Mouse (Mus musculus): Measurements from ENCODE around the gene Jak1. TPM values are rescaled to one million over a fixed set of nuclear protein-coding genes. Genes with fewer than 3 reads are reported as not detected.

Jak1 gene
- polyA plus RNA-seq, 1 experiment = 33.5 TPM

DNA sequence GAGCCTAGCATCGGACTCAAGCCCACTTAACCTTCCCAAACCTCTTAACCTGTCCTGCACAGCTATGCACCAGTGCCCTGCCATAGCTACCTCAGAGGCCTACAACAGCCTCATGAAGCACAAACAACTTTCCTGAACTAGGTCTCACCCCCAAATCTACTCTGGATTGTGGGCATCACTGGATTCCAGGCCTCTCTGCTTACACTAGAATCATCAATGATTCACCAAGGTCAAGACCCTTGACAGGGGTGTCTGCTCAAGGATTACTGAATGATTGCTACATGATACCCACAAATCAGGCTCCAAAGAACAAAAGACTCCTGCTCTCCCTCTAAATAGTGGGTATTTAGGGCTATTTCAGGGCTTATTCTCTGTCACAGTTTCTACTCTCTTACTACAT lies 104.3 kb downstream of the Jak1 start:
- Histone ChIP-seq H3ac (ENCODE audit: control insufficient read depth, insufficient read length) (no peak overlapping the region), H3K36me3 (ENCODE audit: control insufficient read depth, insufficient read depth) (peaks cover 17% of the 10 kb centered on the region), H3K4me2 (ENCODE audit: low read depth) (no peak overlapping the region), H3K4me3 (no peak overlapping the region), H3K79me2 (ENCODE audit: control insufficient read depth, insufficient read depth) (no peaks in the 10 kb centered on the region), H3K27me3 (ENCODE audit: control insufficient read depth, insufficient read depth, insufficient read length) (no peaks in the 10 kb centered on the region)
- TF ChIP-seq REST (IDR thresholded peaks at IDR 0.05; ENCODE audit: insufficient read depth, insufficient read length) = no peak

DNA sequence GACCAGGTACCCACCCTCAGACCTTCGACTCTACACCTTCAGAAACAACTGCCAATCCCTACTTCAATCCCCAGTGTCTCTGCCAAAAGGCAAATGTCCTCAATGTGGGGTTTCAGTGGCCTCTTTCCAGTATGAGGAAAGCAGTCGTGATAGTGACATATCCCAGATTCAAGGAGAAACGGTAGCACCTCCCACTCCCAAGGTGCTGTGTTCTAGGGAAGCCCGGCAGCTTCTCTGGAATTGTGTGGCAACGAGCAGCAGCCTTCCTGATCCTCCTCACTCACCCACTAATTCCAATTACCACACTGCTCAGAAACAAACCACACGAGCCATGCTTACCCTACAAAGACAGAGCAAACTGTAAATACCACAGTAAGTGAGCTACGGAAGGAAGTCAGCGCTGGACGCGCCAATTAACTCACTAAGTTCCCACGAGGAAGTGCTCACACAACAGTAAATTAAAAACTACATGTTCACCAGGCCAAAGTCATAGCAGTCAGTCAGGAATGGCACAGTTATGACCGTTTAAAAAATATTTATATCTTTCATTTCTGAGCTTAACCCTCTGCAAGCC lies 105.8 kb downstream of the Jak1 start:
- Histone ChIP-seq H3K79me2 (ENCODE audit: control insufficient read depth, insufficient read depth) (no peaks in the 10 kb centered on the region), H3K4me3 (no peak overlapping the region), H3K4me2 (ENCODE audit: low read depth) (no peak overlapping the region), H3K36me3 (ENCODE audit: control insufficient read depth, insufficient read depth) (peaks cover 17% of the 10 kb centered on the region), H3ac (ENCODE audit: control insufficient read depth, insufficient read length) (no peak overlapping the region), H3K27me3 (ENCODE audit: control insufficient read depth, insufficient read depth, insufficient read length) (no peaks in the 10 kb centered on the region)
- TF ChIP-seq CEBPB (IDR thresholded peaks at IDR 0.05; ENCODE audit: insufficient read depth, poor library complexity, severe bottlenecking) (no peak), TCF3 (IDR thresholded peaks at IDR 0.05; ENCODE audit: insufficient read length, low read depth) (no peak), REST (IDR thresholded peaks at IDR 0.05; ENCODE audit: insufficient read depth, insufficient read length) (no peak), POLR2A (IDR thresholded peaks at IDR 0.05; ENCODE audit: insufficient read length, low read depth) (no peak), MYOD1 (IDR thresholded peaks at IDR 0.05; ENCODE audit: control insufficient read depth in 1 of 3, insufficient read length in 2 of 3, low read depth in 2 of 3) (no peak), POLR2AphosphoS2 (IDR thresholded peaks at IDR 0.05; ENCODE audit: insufficient read length, low read depth) (no peak), USF1 (IDR thresholded peaks at IDR 0.05; ENCODE audit: low read depth) (no peak)

DNA sequence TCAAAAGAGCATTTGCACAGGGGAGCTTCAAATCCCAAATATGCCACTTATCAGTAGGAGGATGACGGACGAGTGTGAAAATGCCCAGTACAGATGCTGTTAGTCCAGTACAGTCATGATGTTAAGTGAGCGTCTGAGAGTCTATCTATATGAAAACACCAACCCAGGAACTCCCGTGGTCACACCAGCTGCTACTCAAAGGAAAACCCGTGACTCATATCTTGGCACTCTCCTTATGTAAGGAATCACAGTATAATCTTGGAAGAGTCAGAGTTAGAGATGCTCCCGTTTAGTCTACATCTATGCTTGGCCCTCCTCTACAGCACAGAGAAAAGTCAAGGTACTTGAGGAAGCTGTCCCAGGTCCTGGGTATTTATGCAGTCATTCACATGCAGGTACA lies 106.8 kb downstream of the Jak1 start:
- TF ChIP-seq REST (IDR thresholded peaks at IDR 0.05; ENCODE audit: insufficient read depth, insufficient read length) (no peak), POLR2A (IDR thresholded peaks at IDR 0.05; ENCODE audit: insufficient read length, low read depth) (no peak), SRF (IDR thresholded peaks at IDR 0.05; ENCODE audit: control insufficient read depth, insufficient read length, low read depth) (no peak), E2F4 (IDR thresholded peaks at IDR 0.05; ENCODE audit: insufficient read depth) (no peak), USF1 (IDR thresholded peaks at IDR 0.05; ENCODE audit: low read depth) (no peak), TCF3 (IDR thresholded peaks at IDR 0.05; ENCODE audit: insufficient read length, low read depth) (no peak), MAX (IDR thresholded peaks at IDR 0.05; ENCODE audit: low read depth) (no peak), TCF12 (IDR thresholded peaks at IDR 0.05; ENCODE audit: insufficient read depth, poor library complexity, severe bottlenecking) (no peak), CEBPB (IDR thresholded peaks at IDR 0.05; ENCODE audit: insufficient read depth, poor library complexity, severe bottlenecking) (no peak), MYOG (IDR thresholded peaks at IDR 0.05; ENCODE audit: control insufficient read depth in 1 of 3, insufficient read depth in 1 of 3, insufficient read length in 2 of 3, low read depth in 2 of 3) (no peak), MYOD1 (IDR thresholded peaks at IDR 0.05; ENCODE audit: control insufficient read depth in 1 of 3, insufficient read length in 2 of 3, low read depth in 2 of 3) (no peak), POLR2AphosphoS2 (IDR thresholded peaks at IDR 0.05; ENCODE audit: insufficient read length, low read depth) (no peak)
- H3ac ChIP-seq (ENCODE audit: control insufficient read depth, insufficient read length) = no peak overlapping the region
- no peaks in the 10 kb centered on the region for H3K27me3 ChIP-seq (ENCODE audit: control insufficient read depth, insufficient read depth, insufficient read length)
- no peak overlapping the region for H3K4me3 ChIP-seq
- H3K4me2 ChIP-seq (ENCODE audit: low read depth) = no peak overlapping the region
- H3K79me2 ChIP-seq (ENCODE audit: control insufficient read depth, insufficient read depth) = no peaks in the 10 kb centered on the region
- H3K36me3 ChIP-seq (ENCODE audit: control insufficient read depth, insufficient read depth) = peaks cover 21% of the 10 kb centered on the region

DNA sequence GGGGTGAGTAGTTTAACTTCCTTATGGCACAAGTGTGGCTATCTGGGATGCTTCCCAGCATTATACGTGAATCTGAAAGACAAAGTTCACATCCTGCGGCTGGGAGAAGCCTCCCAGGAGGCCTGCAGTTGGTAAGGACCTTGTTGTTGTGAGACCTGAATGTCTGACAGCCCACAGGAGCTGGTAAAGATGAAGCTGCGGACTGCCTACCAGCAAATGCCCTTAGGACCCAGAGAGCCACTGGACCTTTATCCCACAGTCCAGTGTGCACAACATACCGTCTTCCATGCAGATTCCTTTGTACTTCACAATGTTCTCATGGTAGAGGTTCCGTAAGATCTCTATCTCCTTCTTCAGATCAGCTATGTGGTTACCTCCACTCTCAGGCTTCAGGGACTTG lies 107.6 kb downstream of the Jak1 start:
- Histone ChIP-seq H3K4me3 (no peak overlapping the region), H3ac (ENCODE audit: control insufficient read depth, insufficient read length) (no peak overlapping the region), H3K79me2 (ENCODE audit: control insufficient read depth, insufficient read depth) (no peaks in the 10 kb centered on the region), H3K27me3 (ENCODE audit: control insufficient read depth, insufficient read depth, insufficient read length) (no peaks in the 10 kb centered on the region), H3K36me3 (ENCODE audit: control insufficient read depth, insufficient read depth) (peaks cover 28% of the 10 kb centered on the region), H3K4me2 (ENCODE audit: low read depth) (no peak overlapping the region)
- TF ChIP-seq TCF12 (IDR thresholded peaks at IDR 0.05; ENCODE audit: insufficient read depth, poor library complexity, severe bottlenecking) (no peak), SRF (IDR thresholded peaks at IDR 0.05; ENCODE audit: control insufficient read depth, insufficient read length, low read depth) (no peak)

DNA sequence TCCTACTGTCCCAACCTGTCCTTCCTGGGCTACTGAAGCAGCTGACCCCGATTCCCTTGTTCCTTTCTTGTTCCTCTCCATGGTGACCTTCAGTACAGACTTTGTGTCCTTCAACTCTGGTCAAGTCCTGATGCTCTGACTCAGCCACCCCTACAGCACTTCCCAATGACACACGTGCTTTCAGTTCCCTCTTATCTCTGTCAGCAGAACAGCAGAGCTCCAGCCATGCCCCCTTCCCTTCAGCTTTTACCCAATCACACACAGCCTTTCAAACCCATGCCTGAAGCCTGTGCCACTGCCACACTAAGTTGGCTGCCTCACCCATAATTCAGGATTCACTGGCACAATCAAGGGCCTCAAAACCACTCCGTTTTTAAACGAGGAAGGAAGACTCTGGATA lies 109.5 kb downstream of the Jak1 start:
- TF ChIP-seq TCF12 (IDR thresholded peaks at IDR 0.05; ENCODE audit: insufficient read depth, poor library complexity, severe bottlenecking) (no peak), MYOG (IDR thresholded peaks at IDR 0.05; ENCODE audit: control insufficient read depth in 1 of 3, insufficient read depth in 1 of 3, insufficient read length in 2 of 3, low read depth in 2 of 3) (no peak), SRF (IDR thresholded peaks at IDR 0.05; ENCODE audit: control insufficient read depth, insufficient read length, low read depth) (no peak), POLR2A (IDR thresholded peaks at IDR 0.05; ENCODE audit: insufficient read length, low read depth) (no peak), MAX (IDR thresholded peaks at IDR 0.05; ENCODE audit: low read depth) (no peak), CEBPB (IDR thresholded peaks at IDR 0.05; ENCODE audit: insufficient read depth, poor library complexity, severe bottlenecking) (no peak), USF1 (IDR thresholded peaks at IDR 0.05; ENCODE audit: low read depth) (no peak), POLR2AphosphoS2 (IDR thresholded peaks at IDR 0.05; ENCODE audit: insufficient read length, low read depth) (no peak), TCF3 (IDR thresholded peaks at IDR 0.05; ENCODE audit: insufficient read length, low read depth) (no peak), REST (IDR thresholded peaks at IDR 0.05; ENCODE audit: insufficient read depth, insufficient read length) (no peak)
- no peak overlapping the region for H3K4me2 ChIP-seq (ENCODE audit: low read depth)
- H3K4me3 ChIP-seq = no peak overlapping the region
- no peak overlapping the region for H3ac ChIP-seq (ENCODE audit: control insufficient read depth, insufficient read length)
- H3K79me2 ChIP-seq (ENCODE audit: control insufficient read depth, insufficient read depth) = no peaks in the 10 kb centered on the region
- H3K36me3 ChIP-seq (ENCODE audit: control insufficient read depth, insufficient read depth) = peaks cover 29% of the 10 kb centered on the region
- no peaks in the 10 kb centered on the region for H3K27me3 ChIP-seq (ENCODE audit: control insufficient read depth, insufficient read depth, insufficient read length)
